Mouse (Mus musculus) limb, embryonic 12.5 days (tissue): ENCODE results near the gene Tex36. TPM values are rescaled to one million over a fixed set of nuclear protein-coding genes. Genes with fewer than 3 reads are reported as not detected.

Experiments used
- ATAC-seq: fragments of 200-750 bp; cut with Nextera tagmentation; 2 replicates; pipeline ENCODE4 v1.8.0; 2017; ENCODE audit warnings: low read depth, moderate TSS enrichment; ENCODE audit not compliant: insufficient number of reproducible peaks, insufficient read depth, low FRiP score, low TSS enrichment
- H3K27ac ChIP-seq: fragments of 300-500 bp; sonication (generic); 2 replicates; pipeline ENCODE4 v1.5.1; 2016; ENCODE audit warnings: mild to moderate bottlenecking, moderate library complexity
- H3K27me3 ChIP-seq: fragments of 300-500 bp; sonication (generic); 2 replicates; pipeline ENCODE4 v1.6.1; 2016; ENCODE audit warnings: mild to moderate bottlenecking, moderate library complexity
- H3K36me3 ChIP-seq: fragments of 300-500 bp; sonication (generic); 2 replicates; pipeline ENCODE4 v1.6.1; 2016; ENCODE audit warnings: mild to moderate bottlenecking, moderate library complexity
- H3K4me1 ChIP-seq: fragments of 300-500 bp; sonication (generic); replicated peaks from 2 replicates; pipeline ENCODE4 v1.6.1; 2016
- H3K4me2 ChIP-seq: fragments of 300-500 bp; sonication (generic); 2 replicates; pipeline ENCODE4 v1.6.1; 2016; ENCODE audit warnings: mild to moderate bottlenecking, moderate library complexity
- H3K4me3 ChIP-seq: fragments of 300-500 bp; sonication (generic); replicated peaks from 2 replicates; pipeline ENCODE4 v1.5.1; 2016; ENCODE audit warnings: mild to moderate bottlenecking
- H3K9ac ChIP-seq: fragments of 300-500 bp; sonication (generic); replicated peaks from 2 replicates; pipeline ENCODE4 v1.6.1; 2016; ENCODE audit warnings: mild to moderate bottlenecking, moderate library complexity
- H3K9me3 ChIP-seq: fragments of 300-500 bp; sonication (generic); 2 replicates; pipeline ENCODE4 v1.6.1; 2016; ENCODE audit warnings: mild to moderate bottlenecking, moderate library complexity
- WGBS: fragments of 180-500 bp; shearing (Covaris S2); methylation state at CpG from one replicate; pipeline ENCODE4 v1.1.7; 2016; 5-methylcytosine and 5-hydroxymethylcytosine counted together
- polyA plus RNA-seq: library from polyadenylated mRNA; unstranded; fragments of >200 nt; fragmentation: Nextera tagmentation; extraction: Ambion mirVana; gene quantifications from 2 replicates; pipeline ENCODE4 v1.2.1, GENCODE M21; 2016

Gene Tex36
- polyA plus RNA-seq, 1 experiment from 2014 or later: not detected

GRCm38 (mm10) chr7:133623226-133623625, 21.3 kb upstream of the Tex36 start:
- WGBS: 86% methylated on average over 5 of the region's 5 CpGs
- no peaks in the 10 kb centered on the region for H3K9me3 ChIP-seq
- H3K27ac ChIP-seq: no peak overlapping the region
- peaks cover 8% of the 10 kb centered on the region; the same call in 1 of the 2 replicates for H3K4me1 ChIP-seq
- ATAC-seq: no peak
- no peak overlapping the region for H3K4me3 ChIP-seq
- no peak overlapping the region for H3K9ac ChIP-seq
- 0 out of 2 replicates have a peak, but pooled peaks cover 3% of the 10 kb centered on the region for H3K27me3 ChIP-seq
- no peaks in the 10 kb centered on the region for H3K36me3 ChIP-seq
- no peak overlapping the region for H3K4me2 ChIP-seq

GRCm38 (mm10) chr7:133620721-133621120, 18.8 kb upstream of the Tex36 start:
- Histone ChIP-seq H3K4me3 (no peak overlapping the region), H3K4me2 (peak overlapping the region; percentile 28; the same call in 1 of the 2 replicates), H3K27me3 (0 out of 2 replicates have a peak, but pooled peaks cover 3% of the 10 kb centered on the region), H3K4me1 (peaks cover 8% of the 10 kb centered on the region; the same call in 1 of the 2 replicates), H3K27ac (no peak overlapping the region), H3K9me3 (no peaks in the 10 kb centered on the region), H3K9ac (no peak overlapping the region), H3K36me3 (no peaks in the 10 kb centered on the region)
- 32% methylated on average over 11 of the region's 11 CpGs for WGBS
- ATAC-seq: no peak

- Histone ChIP-seq H3K27me3 (no peaks in the 10 kb centered on the region; the same call in 1 of the 2 replicates), H3K27ac (no peak overlapping the region), H3K4me3 (no peak overlapping the region), H3K9ac (no peak overlapping the region), H3K36me3 (no peaks in the 10 kb centered on the region), H3K4me2 (no peak overlapping the region), H3K9me3 (no peaks in the 10 kb centered on the region), H3K4me1 (peaks cover 7% of the 10 kb centered on the region; the same call in 1 of the 2 replicates)
- ATAC-seq: no peak
- WGBS: 78% methylated on average over 2 of the region's 2 CpGs
These were observed 11.0 kb upstream of the Tex36 start for GRCm38 (mm10) chr7:133612981-133613380.

- Histone ChIP-seq H3K9me3 (no peaks in the 10 kb centered on the region), H3K27ac (no peak overlapping the region), H3K27me3 (peaks cover 1% of the 10 kb centered on the region; the same call in 1 of the 2 replicates), H3K36me3 (no peaks in the 10 kb centered on the region), H3K9ac (no peak overlapping the region), H3K4me1 (peaks cover 24% of the 10 kb centered on the region), H3K4me3 (no peak overlapping the region), H3K4me2 (0 out of 2 replicates have a peak overlapping the region, but pooled peaks have one; percentile 1)
- WGBS: 44% methylated on average over 8 of the region's 8 CpGs
- no peak for ATAC-seq
These were observed 7.6 kb upstream of the Tex36 start for GRCm38 (mm10) chr7:133609585-133609984.

GRCm38 (mm10) chr7:133608631-133609340, 6.8 kb upstream of the Tex36 start:
- no peaks in the 10 kb centered on the region for H3K36me3 ChIP-seq
- no peak overlapping the region for H3K4me3 ChIP-seq
- no peak overlapping the region for H3K9ac ChIP-seq
- no peak overlapping the region for H3K27ac ChIP-seq
- no peak overlapping the region for H3K4me2 ChIP-seq
- peaks cover 4% of the 10 kb centered on the region; the same call in 1 of the 2 replicates for H3K27me3 ChIP-seq
- H3K9me3 ChIP-seq: no peaks in the 10 kb centered on the region
- H3K4me1 ChIP-seq: peaks cover 24% of the 10 kb centered on the region
- 74% methylated on average over 13 of the region's 13 CpGs for WGBS
- no peak for ATAC-seq

GRCm38 (mm10) chr7:133607883-133608575, 6.1 kb upstream of the Tex36 start:
- ATAC-seq: no peak
- Histone ChIP-seq H3K9ac (no peak overlapping the region), H3K9me3 (no peaks in the 10 kb centered on the region), H3K4me3 (no peak overlapping the region), H3K36me3 (no peaks in the 10 kb centered on the region), H3K4me2 (no peak overlapping the region), H3K4me1 (peaks cover 24% of the 10 kb centered on the region), H3K27ac (no peak overlapping the region), H3K27me3 (peaks cover 7% of the 10 kb centered on the region; the same call in 1 of the 2 replicates)
- 76% methylated on average over 13 of the region's 13 CpGs for WGBS

- Histone ChIP-seq H3K27me3 (peaks cover 7% of the 10 kb centered on the region; the same call in 1 of the 2 replicates), H3K9ac (no peak overlapping the region), H3K9me3 (no peaks in the 10 kb centered on the region), H3K4me1 (peaks cover 24% of the 10 kb centered on the region), H3K27ac (no peak overlapping the region), H3K4me2 (no peak overlapping the region), H3K36me3 (no peaks in the 10 kb centered on the region), H3K4me3 (no peak overlapping the region)
- ATAC-seq: no peak
- 53% methylated on average over 5 of the region's 5 CpGs for WGBS
These were observed 5.4 kb upstream of the Tex36 start for GRCm38 (mm10) chr7:133607331-133607730.

GRCm38 (mm10) chr7:133604427-133605081, 2.6 kb upstream of the Tex36 start:
- 37% methylated on average over 13 of the region's 13 CpGs for WGBS
- Histone ChIP-seq H3K27ac (no peak overlapping the region), H3K4me2 (peak overlapping the region; percentile 13; the same call in 1 of the 2 replicates), H3K4me1 (peaks cover 18% of the 10 kb centered on the region), H3K9ac (no peak overlapping the region), H3K4me3 (no peak overlapping the region), H3K36me3 (no peaks in the 10 kb centered on the region), H3K9me3 (no peaks in the 10 kb centered on the region), H3K27me3 (peaks cover 10% of the 10 kb centered on the region; the same call in 1 of the 2 replicates)
- ATAC-seq: no peak

GRCm38 (mm10) chr7:133603156-133603555, 1.2 kb upstream of the Tex36 start:
- Histone ChIP-seq H3K4me3 (no peak overlapping the region), H3K36me3 (no peaks in the 10 kb centered on the region), H3K4me1 (peaks cover 16% of the 10 kb centered on the region), H3K4me2 (no peak overlapping the region), H3K27ac (no peak overlapping the region), H3K9me3 (no peaks in the 10 kb centered on the region), H3K27me3 (peaks cover 10% of the 10 kb centered on the region; the same call in 1 of the 2 replicates), H3K9ac (no peak overlapping the region)
- 71% methylated on average over 2 of the region's 2 CpGs for WGBS
- no peak for ATAC-seq

GRCm38 (mm10) chr7:133600558-133600957, 1.4 kb downstream of the Tex36 start:
- Histone ChIP-seq H3K27ac (no peak overlapping the region), H3K9ac (no peak overlapping the region), H3K27me3 (peaks cover 10% of the 10 kb centered on the region; the same call in 1 of the 2 replicates), H3K4me3 (no peak overlapping the region), H3K9me3 (no peaks in the 10 kb centered on the region), H3K4me1 (peaks cover 8% of the 10 kb centered on the region), H3K4me2 (no peak overlapping the region), H3K36me3 (no peaks in the 10 kb centered on the region)
- ATAC-seq: no peak
- WGBS: 59% methylated on average over 1 of the region's 1 CpGs

- Histone ChIP-seq H3K9ac (no peak overlapping the region), H3K4me1 (peaks cover 9% of the 10 kb centered on the region; the same call in 1 of the 2 replicates), H3K27me3 (0 out of 2 replicates have a peak, but pooled peaks cover 3% of the 10 kb centered on the region), H3K9me3 (0 out of 2 replicates have a peak, but pooled peaks cover 3% of the 10 kb centered on the region), H3K4me3 (no peak overlapping the region), H3K36me3 (no peaks in the 10 kb centered on the region), H3K27ac (no peak overlapping the region), H3K4me2 (no peak overlapping the region)
- 75% methylated on average over 1 of the region's 1 CpGs for WGBS
- ATAC-seq: no peak
These were observed 10.2 kb downstream of the Tex36 start for GRCm38 (mm10) chr7:133591750-133592149.
